21 mouse cellular contexts compared by ENCODE assay signal in genomic region chr6:30695124-30695523, GRCm38 (mm10). TPM values are rescaled to one million over a fixed set of nuclear protein-coding genes. Genes with fewer than 3 reads are reported as not detected.
DNase-seq lines count a peak whose midpoint lies in the region; ATAC-seq and TF ChIP-seq lines count a peak whose summit lies in the region.
"Had no signal": no experiment of that assay in that cellular context is flagged by ENCODE, and none has a peak within 500 bp of the region (broad histone marks: within the 10 kb centered on the region; RNA-seq: fewer than 3 reads in every experiment).

No protein-coding gene starts in this region.

- no peak for ATAC-seq in midbrain, postnatal 0 days (ENCODE audit: low FRiP score)
- ATAC-seq: lung, postnatal 0 days had no signal

- H3K27me3 ChIP-seq in midbrain, embryonic 10.5 days (ENCODE audit: low read depth, poor library complexity, severe bottlenecking) = no peaks in the 10 kb centered on the region
- H3K27me3 ChIP-seq in midbrain, postnatal 0 days (ENCODE audit: insufficient read depth, low read length) = no peaks in the 10 kb centered on the region
- no peaks in the 10 kb centered on the region for H3K27me3 ChIP-seq in limb, embryonic 10.5 days (ENCODE audit: low read depth, poor library complexity, severe bottlenecking)
- H3K27me3 ChIP-seq: neural tube, embryonic 12.5 days had no signal

- H3K4me3 ChIP-seq in midbrain, embryonic 10.5 days = no peak overlapping the region
- H3K4me3 ChIP-seq in midbrain, postnatal 0 days (ENCODE audit: low read depth, low read length) = no peak overlapping the region
- no peak overlapping the region for H3K4me3 ChIP-seq in limb, embryonic 10.5 days
- no peak overlapping the region for H3K4me3 ChIP-seq in left cerebral cortex, adult 2 months
- H3K4me3 ChIP-seq: gastrocnemius, adult 2 months; neural tube, embryonic 12.5 days had no signal

- no peak overlapping the region for H3K4me2 ChIP-seq in midbrain, postnatal 0 days (ENCODE audit: low read depth, low read length, poor library complexity, severe bottlenecking)
- H3K4me2 ChIP-seq: neural tube, embryonic 12.5 days had no signal

- H3K36me3 ChIP-seq in midbrain, embryonic 10.5 days = no peaks in the 10 kb centered on the region
- H3K36me3 ChIP-seq in midbrain, postnatal 0 days (ENCODE audit: insufficient read depth, low read length) = no peaks in the 10 kb centered on the region
- H3K36me3 ChIP-seq in limb, embryonic 10.5 days = peaks cover 5% of the 10 kb centered on the region; the same call in 1 of the 2 replicates
- H3K36me3 ChIP-seq: neural tube, embryonic 12.5 days had no signal

- peak; percentile 24 for DNase-seq in cerebellum, adult 9-10 months
- no peak for DNase-seq in cerebellum, postnatal 4 days (ENCODE audit: low spot score in 2 of 2)
- DNase-seq in midbrain, embryonic 10.5 days (ENCODE audit: low spot score) = no peak
- no peak for DNase-seq in midbrain, postnatal 0 days (ENCODE audit: low spot score)
- no peak for DNase-seq in limb, embryonic 10.5 days (ENCODE audit: low spot score)
- no peak for DNase-seq in right cerebral cortex, postnatal 4 days
- no peak for DNase-seq in left cerebral cortex, adult 2 months (ENCODE audit: extremely low spot score in 1 of 2, low spot score in 2 of 2)
- no peak for DNase-seq in frontal cortex, adult 2 months (ENCODE audit: extremely low spot score in 1 of 2, low spot score in 1 of 2)
- DNase-seq: adrenal gland, adult 2 months; cerebellum, postnatal 25 days; gastrocnemius, adult 2 months; heart, adult 18-20 months; kidney, adult 11 months; liver; right cerebral cortex, adult 18-20 months; thymus, postnatal 36 days had no signal

- no peak for TF ChIP-seq CTCF in midbrain, postnatal 0 days (IDR thresholded peaks at IDR 0.05)
- no peak for TF ChIP-seq CTCF in left cerebral cortex, adult 2 months (IDR thresholded peaks at IDR 0.05)

- WGBS in midbrain, embryonic 10.5 days = 88% methylated on average over 8 of the region's 8 CpGs
- 90% methylated on average over 8 of the region's 8 CpGs for WGBS in midbrain, postnatal 0 days
- 93% methylated on average over 8 of the region's 8 CpGs for WGBS in limb, embryonic 10.5 days

- intact Hi-C loops in left cerebral cortex, adult 2 months (cut with DNase I) = no loop called here

- H3K4me1 ChIP-seq in midbrain, embryonic 10.5 days = peaks cover 42% of the 10 kb centered on the region
- no peaks in the 10 kb centered on the region for H3K4me1 ChIP-seq in midbrain, postnatal 0 days (ENCODE audit: insufficient read depth, low read length)
- peaks cover 43% of the 10 kb centered on the region for H3K4me1 ChIP-seq in limb, embryonic 10.5 days

- H3K27ac ChIP-seq in midbrain, embryonic 10.5 days (replicated peaks) = peak overlapping the region; percentile 98
- no peak overlapping the region for H3K27ac ChIP-seq in midbrain, postnatal 0 days (ENCODE audit: low read depth, low read length)
- peak overlapping the region; percentile 98 for H3K27ac ChIP-seq in limb, embryonic 10.5 days
- no peak overlapping the region for H3K27ac ChIP-seq in left cerebral cortex, adult 2 months
- H3K27ac ChIP-seq: gastrocnemius, adult 2 months; neural tube, embryonic 12.5 days had no signal

- H3K9ac ChIP-seq in midbrain, postnatal 0 days (replicated peaks; ENCODE audit: low read length, poor library complexity, severe bottlenecking) = no peak overlapping the region
- H3K9ac ChIP-seq: neural tube, embryonic 12.5 days had no signal

- no peaks in the 10 kb centered on the region for H3K9me3 ChIP-seq in midbrain, embryonic 10.5 days (replicated peaks)
- H3K9me3 ChIP-seq in midbrain, postnatal 0 days (ENCODE audit: low read length) = no peaks in the 10 kb centered on the region
- no peaks in the 10 kb centered on the region for H3K9me3 ChIP-seq in limb, embryonic 10.5 days (replicated peaks)
- H3K9me3 ChIP-seq: neural tube, embryonic 12.5 days had no signal

RNA-seq across cellular contexts. Expression of gene Cep41, which starts 1.6 kb away (rescaled TPM):
- polyA plus RNA-seq in midbrain, embryonic 10.5 days (2016; fragmentation: Nextera tagmentation; extraction: Ambion mirVana) = 19.8 and 24.0 TPM in 2 replicates
- total RNA-seq in midbrain, postnatal 0 days (2014; rRNA removed) = 8.1 and 15.7 TPM in 2 replicates
- 8.3 and 9.5 TPM in 2 replicates for polyA plus RNA-seq in midbrain, postnatal 0 days (2015; fragmentation: Nextera tagmentation; extraction: Ambion mirVana)
- polyA plus RNA-seq in limb, embryonic 10.5 days (2016; fragmentation: Nextera tagmentation; extraction: Ambion mirVana) = 28.8 and 33.1 TPM in 2 replicates
- total RNA-seq in left cerebral cortex, adult 2 months (2021) = 1 to 10 TPM; 6.5 to 9.2 TPM
- 6.1 and 7.6 TPM in 2 replicates for polyA plus RNA-seq in frontal cortex, adult 2 months (2012; rRNA removed)

RNA-seq across cellular contexts. Expression of gene Mest, which starts 28.2 kb away (rescaled TPM):
- 1,366 and 1,939 TPM in 2 replicates for polyA plus RNA-seq in midbrain, embryonic 10.5 days (2016; fragmentation: Nextera tagmentation; extraction: Ambion mirVana)
- total RNA-seq in midbrain, postnatal 0 days (2014; rRNA removed) = 323 and 367 TPM in 2 replicates
- 109 and 165 TPM in 2 replicates for polyA plus RNA-seq in midbrain, postnatal 0 days (2015; fragmentation: Nextera tagmentation; extraction: Ambion mirVana)
- 3,140 and 3,810 TPM in 2 replicates for polyA plus RNA-seq in limb, embryonic 10.5 days (2016; fragmentation: Nextera tagmentation; extraction: Ambion mirVana)
- 100 to 1,000 TPM in 1 of 2 experiments, 10 to 100 TPM in 1; 90.5 to 129 TPM for total RNA-seq in left cerebral cortex, adult 2 months (2021)
- 53.9 and 57.8 TPM in 2 replicates for polyA plus RNA-seq in frontal cortex, adult 2 months (2012; rRNA removed)

RNA-seq across cellular contexts. Expression of gene Cpa1, which starts 56.1 kb away (rescaled TPM):
- polyA plus RNA-seq in midbrain, embryonic 10.5 days (2016; fragmentation: Nextera tagmentation; extraction: Ambion mirVana) = 0.19 TPM in 1 of 2 replicates, not detected in the other
- total RNA-seq in midbrain, postnatal 0 days (2014; rRNA removed) = 0.60 and 0.94 TPM in 2 replicates
- polyA plus RNA-seq in midbrain, postnatal 0 days (2015; fragmentation: Nextera tagmentation; extraction: Ambion mirVana) = 0.44 and 0.51 TPM in 2 replicates
- polyA plus RNA-seq in limb, embryonic 10.5 days (2016; fragmentation: Nextera tagmentation; extraction: Ambion mirVana) = 0.38 TPM in 2 replicates
- total RNA-seq in left cerebral cortex, adult 2 months (2021) = not detected
- 0.13 TPM in 1 of 2 replicates, not detected in the other for polyA plus RNA-seq in frontal cortex, adult 2 months (2012; rRNA removed)
- total RNA-seq: adrenal gland, adult 2 months; gastrocnemius, adult 2 months; heart, adult 18-20 months; hematopoietic stem cell, adult 5-6 weeks; layer of hippocampus, postnatal 14 days; left cerebral cortex, postnatal 10 days had no signal
- polyA plus RNA-seq: adrenal gland, adult 2 months had no signal

Comparison
In these comparisons a context has a peak if more than half of its experiments do, and no peak if none do; other contexts are left out.
1. H3K27ac ChIP-seq: peak in midbrain, embryonic 10.5 days (single experiment) and limb, embryonic 10.5 days (single experiment); none in midbrain, postnatal 0 days (single experiment) and left cerebral cortex, adult 2 months (single experiment).